Mouse (Mus musculus): ENCODE results near the gene Xpnpep1. TPM values are rescaled to one million over a fixed set of nuclear protein-coding genes. Genes with fewer than 3 reads are reported as not detected.
A peak's percentile ranks its signal among the peaks of the same experiment; 100 is the strongest.

Gene Xpnpep1
- polyA plus RNA-seq, 1 experiment from 2014 or later: 112 TPM

DNA sequence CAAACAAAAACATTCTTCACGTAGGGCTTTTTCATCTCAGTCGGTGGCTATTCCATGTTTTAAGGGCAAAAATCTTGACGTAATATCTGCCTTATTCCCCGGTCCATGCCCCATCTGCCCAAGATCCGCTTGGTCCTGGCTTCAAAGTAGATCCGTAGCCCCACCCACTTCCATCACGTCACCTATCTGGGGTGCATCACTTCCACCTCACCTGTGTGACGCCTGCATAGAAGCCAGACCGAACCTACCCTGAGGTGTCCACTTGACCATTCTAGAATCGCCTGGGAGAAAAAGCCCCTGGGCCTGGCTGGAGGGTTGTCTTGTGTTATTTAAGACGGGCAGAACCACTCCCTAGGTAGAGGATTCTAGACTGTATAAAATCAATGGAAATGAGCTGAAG lies 924 bp downstream of the Xpnpep1 start:
- Histone ChIP-seq H3K27me3 (replicated peaks; ENCODE audit: insufficient read depth, low read length) (no peaks in the 10 kb centered on the region), H3K27ac (ENCODE audit: low read length) (peak overlapping the region; percentile 92), H3K9ac (replicated peaks; ENCODE audit: low read depth) (0 out of 2 replicates have a peak overlapping the region, but pooled peaks have one; percentile 16), H3K4me1 (ENCODE audit: insufficient read depth, low read depth, low read length) (peaks cover 28% of the 10 kb centered on the region; the same call in 1 of the 2 replicates), H3K36me3 (ENCODE audit: insufficient read depth, low read length) (no peaks in the 10 kb centered on the region), H3K9me3 (ENCODE audit: low read length) (no peaks in the 10 kb centered on the region), H3K4me2 (replicated peaks; ENCODE audit: low read depth, low read length) (peak overlapping the region; percentile 75), H3K4me3 (ENCODE audit: low read depth, low read length) (0 out of 2 replicates have a peak overlapping the region, but pooled peaks have one; percentile 83)
- WGBS: 35% methylated on average over 11 of the region's 11 CpGs
- ATAC-seq (no peak), DNase-seq (ENCODE audit: low spot score) (peak; percentile 40)
- TF ChIP-seq CTCF (IDR thresholded peaks at IDR 0.05): no peak
- no peak for TF ChIP-seq EP300 (IDR thresholded peaks at IDR 0.05)

GRCm38 (mm10) chr19:53038435-53038938 lies 1.5 kb downstream of the Xpnpep1 start:
- 1% methylated on average over 34 of the region's 39 CpGs for WGBS

GRCm38 (mm10) chr19:53037925-53038419 lies 2.0 kb downstream of the Xpnpep1 start:
- Histone ChIP-seq H3K9me3 (ENCODE audit: low read length) (no peaks in the 10 kb centered on the region), H3K4me2 (replicated peaks; ENCODE audit: low read depth, low read length) (peak overlapping the region; percentile 75), H3K9ac (replicated peaks; ENCODE audit: low read depth) (peak overlapping the region; percentile 79), H3K27me3 (replicated peaks; ENCODE audit: insufficient read depth, low read length) (no peaks in the 10 kb centered on the region), H3K27ac (ENCODE audit: low read length) (peak overlapping the region; percentile 92), H3K36me3 (ENCODE audit: insufficient read depth, low read length) (no peaks in the 10 kb centered on the region), H3K4me1 (ENCODE audit: insufficient read depth, low read depth, low read length) (peaks cover 28% of the 10 kb centered on the region; the same call in 1 of the 2 replicates), H3K4me3 (ENCODE audit: low read depth, low read length) (peak overlapping the region; percentile 83)
- WGBS: under 1% methylated on average over 25 of the region's 28 CpGs
- DNase-seq (ENCODE audit: low spot score): peak; percentile 52
- TF ChIP-seq EP300 (IDR thresholded peaks at IDR 0.05) (no peak), CTCF (IDR thresholded peaks at IDR 0.05) (no peak)
- peak; percentile 54 for ATAC-seq

More at GRCm38 (mm10) chr19:53038435-53038938, 1.5 kb downstream of the Xpnpep1 start:
- Histone ChIP-seq H3K27me3 (replicated peaks; ENCODE audit: insufficient read depth, low read length) (no peaks in the 10 kb centered on the region), H3K36me3 (ENCODE audit: insufficient read depth, low read length) (no peaks in the 10 kb centered on the region), H3K9me3 (ENCODE audit: low read length) (no peaks in the 10 kb centered on the region), H3K27ac (ENCODE audit: low read length) (peak overlapping the region; percentile 92), H3K4me1 (ENCODE audit: insufficient read depth, low read depth, low read length) (peaks cover 28% of the 10 kb centered on the region; the same call in 1 of the 2 replicates), H3K4me3 (ENCODE audit: low read depth, low read length) (peak overlapping the region; percentile 83), H3K4me2 (replicated peaks; ENCODE audit: low read depth, low read length) (peak overlapping the region; percentile 75), H3K9ac (replicated peaks; ENCODE audit: low read depth) (peak overlapping the region; percentile 79)
- peak; percentile 70; the same call in 1 of the 2 replicates for TF ChIP-seq EP300 (IDR thresholded peaks at IDR 0.05)
- no peak for TF ChIP-seq CTCF (IDR thresholded peaks at IDR 0.05)
- peak; percentile 99 for DNase-seq (ENCODE audit: low spot score)
- ATAC-seq: peak; percentile 98

DNA sequence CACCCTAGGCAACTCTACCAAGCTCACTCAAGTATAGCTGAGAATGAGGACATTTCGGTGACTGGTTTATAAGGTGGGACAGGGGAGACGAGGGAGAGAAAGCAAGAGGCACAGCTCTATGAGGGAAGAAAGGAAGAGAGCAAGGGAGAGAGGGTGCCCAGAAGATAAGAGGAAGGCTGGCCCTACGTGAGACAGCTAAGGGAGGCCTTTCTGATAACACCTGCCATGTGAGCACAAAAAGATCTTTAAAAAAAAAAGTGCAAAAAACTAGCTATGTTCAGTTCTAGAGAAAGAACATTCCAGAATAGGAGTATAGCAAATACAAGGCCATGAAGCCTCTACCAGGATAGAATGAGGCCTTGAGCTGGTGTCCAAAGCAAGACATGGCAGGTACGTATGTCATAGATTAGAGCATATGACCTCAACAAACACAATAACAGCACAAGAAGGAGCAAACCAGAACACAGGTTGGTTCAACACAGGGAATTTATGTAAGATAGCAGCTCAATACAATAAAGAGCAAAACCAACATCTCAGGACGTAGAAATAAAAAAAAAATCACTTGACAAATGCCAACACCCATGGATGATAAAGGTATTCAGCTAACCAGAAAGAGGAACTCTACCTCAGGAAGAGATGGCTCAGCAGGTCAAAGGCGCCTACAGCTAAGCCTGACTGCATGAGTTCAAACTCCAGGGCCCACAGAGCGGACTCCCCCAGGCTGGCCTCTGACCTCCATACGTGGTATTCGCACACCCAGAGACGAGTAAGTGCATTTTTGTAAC lies 6.7 kb downstream of the Xpnpep1 start:
- ATAC-seq: no peak
- 88% methylated on average over 10 of the region's 10 CpGs for WGBS
- H3K4me1 ChIP-seq (ENCODE audit: insufficient read depth, low read depth, low read length): peaks cover 9% of the 10 kb centered on the region; the same call in 1 of the 2 replicates
- no peak overlapping the region for H3K4me3 ChIP-seq (ENCODE audit: low read depth, low read length)
- no peak overlapping the region for H3K27ac ChIP-seq (ENCODE audit: low read length)
- no peak overlapping the region for H3K9ac ChIP-seq (replicated peaks; ENCODE audit: low read depth)
- H3K36me3 ChIP-seq (ENCODE audit: insufficient read depth, low read length): no peaks in the 10 kb centered on the region
- no peak overlapping the region for H3K4me2 ChIP-seq (replicated peaks; ENCODE audit: low read depth, low read length)
- H3K27me3 ChIP-seq (replicated peaks; ENCODE audit: insufficient read depth, low read length): no peaks in the 10 kb centered on the region
- DNase-seq (ENCODE audit: low spot score): no peak
- H3K9me3 ChIP-seq (ENCODE audit: low read length): no peaks in the 10 kb centered on the region
- TF ChIP-seq CTCF (IDR thresholded peaks at IDR 0.05): no peak
- TF ChIP-seq EP300 (IDR thresholded peaks at IDR 0.05): no peak

DNA sequence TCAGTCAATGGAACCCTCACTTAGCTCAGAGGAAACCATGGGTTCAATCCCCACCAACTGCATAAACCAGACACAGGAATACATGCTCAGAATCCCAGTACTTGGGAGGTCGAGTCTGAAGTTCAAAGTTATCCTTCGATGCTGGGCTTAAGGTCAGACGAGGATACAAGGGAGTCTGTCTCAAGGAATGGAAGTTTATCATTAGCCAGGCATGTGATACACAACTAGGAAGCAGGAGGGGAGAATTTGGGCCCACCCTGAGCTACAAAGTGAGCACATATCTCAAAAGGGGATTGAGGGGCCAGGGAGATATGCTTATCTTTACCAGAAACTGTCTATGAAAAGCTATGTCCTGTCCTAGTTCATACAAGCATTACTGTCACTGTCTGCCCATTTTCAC lies 7.4 kb downstream of the Xpnpep1 start:
- WGBS: 56% methylated on average over 3 of the region's 3 CpGs
- Histone ChIP-seq H3K4me3 (ENCODE audit: low read depth, low read length) (no peak overlapping the region), H3K4me2 (replicated peaks; ENCODE audit: low read depth, low read length) (no peak overlapping the region), H3K36me3 (ENCODE audit: insufficient read depth, low read length) (no peaks in the 10 kb centered on the region), H3K4me1 (ENCODE audit: insufficient read depth, low read depth, low read length) (peaks cover 8% of the 10 kb centered on the region; the same call in 1 of the 2 replicates), H3K9me3 (ENCODE audit: low read length) (no peaks in the 10 kb centered on the region), H3K9ac (replicated peaks; ENCODE audit: low read depth) (no peak overlapping the region), H3K27me3 (replicated peaks; ENCODE audit: insufficient read depth, low read length) (no peaks in the 10 kb centered on the region), H3K27ac (ENCODE audit: low read length) (no peak overlapping the region)
- no peak for TF ChIP-seq CTCF (IDR thresholded peaks at IDR 0.05)
- no peak for TF ChIP-seq EP300 (IDR thresholded peaks at IDR 0.05)
- DNase-seq (ENCODE audit: low spot score) (no peak), ATAC-seq (no peak)

DNA sequence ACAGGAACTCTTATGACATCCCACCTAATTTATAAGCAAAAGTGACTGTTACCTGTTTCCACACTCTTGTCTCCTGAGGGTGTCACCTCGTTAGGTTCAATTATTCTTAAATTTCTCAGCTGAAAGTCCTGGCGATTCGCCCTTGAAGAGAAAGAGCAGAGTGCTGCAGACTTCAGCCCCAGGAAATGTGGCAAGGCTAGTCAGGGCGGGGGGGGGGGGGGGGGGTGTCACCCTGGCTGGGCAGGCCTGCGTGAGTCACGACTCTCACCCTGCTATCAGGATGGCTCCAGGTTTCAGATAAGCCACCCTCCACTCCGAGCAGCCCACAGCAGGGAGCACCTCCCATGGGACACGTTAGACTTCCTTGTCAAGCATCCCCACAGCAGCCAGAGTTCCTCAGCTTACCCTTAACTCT lies 8.1 kb downstream of the Xpnpep1 start:
- TF ChIP-seq EP300 (IDR thresholded peaks at IDR 0.05) (no peak), CTCF (IDR thresholded peaks at IDR 0.05) (no peak)
- no peaks in the 10 kb centered on the region for H3K9me3 ChIP-seq (ENCODE audit: low read length)
- no peaks in the 10 kb centered on the region for H3K36me3 ChIP-seq (ENCODE audit: insufficient read depth, low read length)
- no peak for DNase-seq (ENCODE audit: low spot score)
- H3K9ac ChIP-seq (replicated peaks; ENCODE audit: low read depth): no peak overlapping the region
- H3K4me1 ChIP-seq (ENCODE audit: insufficient read depth, low read depth, low read length): peaks cover 2% of the 10 kb centered on the region; the same call in 1 of the 2 replicates
- 46% methylated on average over 8 of the region's 8 CpGs for WGBS
- H3K4me2 ChIP-seq (replicated peaks; ENCODE audit: low read depth, low read length): no peak overlapping the region
- ATAC-seq: peak; percentile 71
- no peak overlapping the region for H3K27ac ChIP-seq (ENCODE audit: low read length)
- no peak overlapping the region for H3K4me3 ChIP-seq (ENCODE audit: low read depth, low read length)
- H3K27me3 ChIP-seq (replicated peaks; ENCODE audit: insufficient read depth, low read length): no peaks in the 10 kb centered on the region

Data from lung, postnatal 0 days (tissue).